Mouse (Mus musculus) urinary bladder, adult 2 months (tissue): ENCODE measurements at regions not wholly inside any gene's neighbourhood (a gene's known extent, or its start where the extent isn't known, plus 50 kb on each side); places are given as distances from the start of the nearest gene placed in this dataset.

Experiments used
- DNase-seq: peaks from one replicate; pipeline ENCODE4 v3.0.0; 2022; ENCODE audit warnings: low spot score

- DNase-seq: no peak
These were observed 89.2 kb upstream of the Rab11fip2 start for GRCm38 (mm10) chr19:60032667-60033066.

- DNase-seq: no peak
These were observed 86.8 kb upstream of the Rab11fip2 start for GRCm38 (mm10) chr19:60030212-60030788.

- no peak for DNase-seq
These were observed 86.3 kb upstream of the Rab11fip2 start for GRCm38 (mm10) chr19:60029720-60030119.

- DNase-seq: no peak
These were observed 72.3 kb upstream of the Rab11fip2 start for GRCm38 (mm10) chr19:60015614-60016300.

GRCm38 (mm10) chr19:59995557-59995956, 52.1 kb upstream of the Rab11fip2 start:
- no peak for DNase-seq
